Mouse (Mus musculus) frontal cortex, postnatal 25 days (tissue): ENCODE measurements at regions not wholly inside any gene's neighbourhood (a gene's known extent, or its start where the extent isn't known, plus 50 kb on each side); places are given as distances from the start of the nearest gene placed in this dataset.
"Not testable (repeated sequence)": the region's sequence is repeated elsewhere in the genome, so short reads cannot be mapped to it uniquely, and the experiment has no call there.

Experiments
- DNase-seq, 2 experiments: peaks; one replicate each; pipeline ENCODE4 v3.0.0; 2022; ENCODE audit warnings: low spot score in 2 of 2

- DNase-seq = no peak
These were observed 215.6 kb upstream of the Stxbp5 start for GRCm38 (mm10) chr10:10116442-10116841.

GRCm38 (mm10) chr10:10113256-10113655, 212.4 kb upstream of the Stxbp5 start:
- DNase-seq = no peak

- no peak for DNase-seq
These were observed 210.2 kb upstream of the Stxbp5 start for GRCm38 (mm10) chr10:10111055-10111454.

- DNase-seq = no peak
These were observed 209.0 kb upstream of the Stxbp5 start for GRCm38 (mm10) chr10:10109867-10110266.

GRCm38 (mm10) chr10:10107123-10107525, 206.2 kb upstream of the Stxbp5 start:
- DNase-seq = peak; percentile 33 to 46

- no peak for DNase-seq
These were observed 205.8 kb upstream of the Stxbp5 start for GRCm38 (mm10) chr10:10106646-10107045.

- DNase-seq = no peak
These were observed 200.8 kb upstream of the Stxbp5 start for GRCm38 (mm10) chr10:10101641-10102040.

GRCm38 (mm10) chr10:10098521-10098920, 197.6 kb upstream of the Stxbp5 start:
- no peak for DNase-seq

- no peak for DNase-seq
These were observed 193.2 kb upstream of the Stxbp5 start for GRCm38 (mm10) chr10:10094113-10094512.

- DNase-seq = peak in 1 of 2 experiments; percentile 21
These were observed 192.8 kb upstream of the Stxbp5 start for GRCm38 (mm10) chr10:10093713-10094112.

- no peak for DNase-seq
These were observed 185.1 kb upstream of the Stxbp5 start for GRCm38 (mm10) chr10:10085934-10086333.

GRCm38 (mm10) chr10:10070146-10070545, 169.3 kb upstream of the Stxbp5 start:
- DNase-seq = no peak

- DNase-seq = not testable (repeated sequence)
These were observed 168.8 kb upstream of the Stxbp5 start for GRCm38 (mm10) chr10:10069704-10070103.

- no peak for DNase-seq
These were observed 145.9 kb upstream of the Stxbp5 start for GRCm38 (mm10) chr10:10046753-10047152.

- DNase-seq = no peak
These were observed 145.4 kb upstream of the Stxbp5 start for GRCm38 (mm10) chr10:10046318-10046717.

GRCm38 (mm10) chr10:10009244-10009643, 108.4 kb upstream of the Stxbp5 start:
- no peak for DNase-seq

- no peak for DNase-seq
These were observed 97.7 kb upstream of the Stxbp5 start for GRCm38 (mm10) chr10:9998621-9999020.

- DNase-seq = no peak
These were observed 95.3 kb upstream of the Stxbp5 start for GRCm38 (mm10) chr10:9996211-9996610.

- DNase-seq = no peak
These were observed 91.9 kb upstream of the Stxbp5 start for GRCm38 (mm10) chr10:9992798-9993197.

GRCm38 (mm10) chr10:9985407-9985806, 84.5 kb upstream of the Stxbp5 start:
- no peak for DNase-seq

GRCm38 (mm10) chr10:9976424-9976823, 75.5 kb upstream of the Stxbp5 start:
- peak in 1 of 2 experiments; percentile 8 for DNase-seq
